13 mouse cellular contexts compared by ENCODE assay signal in genomic region chr2:32692496-32692895, GRCm38 (mm10). TPM values are rescaled to one million over a fixed set of nuclear protein-coding genes. Genes with fewer than 3 reads are reported as not detected.
DNase-seq lines count a peak whose midpoint lies in the region; ATAC-seq and TF ChIP-seq lines count a peak whose summit lies in the region.
"Had no signal": no experiment of that assay in that cellular context is flagged by ENCODE, and none has a peak within 500 bp of the region (broad histone marks: within the 10 kb centered on the region; RNA-seq: fewer than 3 reads in every experiment).

No protein-coding gene starts in this region.

- peaks cover 7% of the 10 kb centered on the region for H3K36me3 ChIP-seq in lung, embryonic 15.5 days
- H3K36me3 ChIP-seq in intestine, embryonic 16.5 days (ENCODE audit: control insufficient read depth, insufficient read depth, low read length), result peaks cover 5% of the 10 kb centered on the region; the same call in 1 of the 2 replicates
- peaks cover 2% of the 10 kb centered on the region; the same call in 1 of the 2 replicates for H3K36me3 ChIP-seq in stomach, embryonic 14.5 days (ENCODE audit: control insufficient read depth, insufficient read depth, low read length)

- peak overlapping the region; percentile 92 for H3K4me3 ChIP-seq in gastrocnemius, adult 2 months
- peak overlapping the region; percentile 69; the same call in 1 of the 2 replicates for H3K4me3 ChIP-seq in lung, embryonic 15.5 days
- H3K4me3 ChIP-seq in intestine, embryonic 16.5 days (ENCODE audit: low read length), result 0 out of 2 replicates have a peak overlapping the region, but pooled peaks have one; percentile 80
- 0 out of 2 replicates have a peak overlapping the region, but pooled peaks have one; percentile 92 for H3K4me3 ChIP-seq in stomach, embryonic 14.5 days (ENCODE audit: low read depth, low read length)

- H3K4me1 ChIP-seq in lung, embryonic 15.5 days, result peaks cover 31% of the 10 kb centered on the region
- H3K4me1 ChIP-seq in intestine, embryonic 16.5 days (ENCODE audit: control insufficient read depth, insufficient read depth, low read length), result peaks cover 20% of the 10 kb centered on the region
- H3K4me1 ChIP-seq in stomach, embryonic 14.5 days (ENCODE audit: control insufficient read depth, insufficient read depth, low read length), result peaks cover 13% of the 10 kb centered on the region

- 0 out of 2 replicates have a peak overlapping the region, but pooled peaks have one; percentile 78 for H3K9ac ChIP-seq in lung, embryonic 15.5 days
- H3K9ac ChIP-seq in intestine, embryonic 16.5 days (ENCODE audit: low read depth, low read length), result peak overlapping the region; percentile 90; the same call in 1 of the 2 replicates
- H3K9ac ChIP-seq in stomach, embryonic 14.5 days (replicated peaks; ENCODE audit: low read depth, low read length), result 0 out of 2 replicates have a peak overlapping the region, but pooled peaks have one; percentile 73

- no peaks in the 10 kb centered on the region for H3K9me3 ChIP-seq in lung, embryonic 15.5 days
- no peaks in the 10 kb centered on the region for H3K9me3 ChIP-seq in intestine, embryonic 16.5 days (ENCODE audit: control insufficient read depth, low read length)
- H3K9me3 ChIP-seq in stomach, embryonic 14.5 days (ENCODE audit: control insufficient read depth, low read depth, low read length), result no peaks in the 10 kb centered on the region

- DNase-seq in gastrocnemius, adult 2 months, result peak; percentile 48
- no peak for DNase-seq in gastrocnemius, postnatal 14 days
- no peak for DNase-seq in lung, adult 18-20 months
- DNase-seq in gastrocnemius, adult 18-20 months (ENCODE audit: low spot score), result no peak
- no peak for DNase-seq in left cerebral cortex, postnatal 10 days (ENCODE audit: extremely low spot score in 1 of 2, low spot score in 2 of 2)
- DNase-seq: adrenal gland, postnatal 10 days; layer of hippocampus, postnatal 36 days had no signal

- no peak for ATAC-seq in lung, embryonic 15.5 days (ENCODE audit: borderline replicate concordance, extremely low read depth, low FRiP score, low TSS enrichment)
- no peak for ATAC-seq in intestine, embryonic 16.5 days
- no peak for ATAC-seq in stomach, embryonic 14.5 days (ENCODE audit: insufficient number of reproducible peaks, insufficient read depth, low FRiP score, low read depth)
- ATAC-seq: CD4-positive, CD25-positive, alpha-beta regulatory T cell, adult 4 months had no signal

- TF ChIP-seq CTCF in gastrocnemius, adult 2 months (IDR thresholded peaks at IDR 0.05), result no peak

- intact Hi-C loops in gastrocnemius, adult 2 months (cut with DNase I), result loop anchor here (2.0 kb wide), 1 partner anchor 118 kb away; the partner anchor contains the start of genes 9430097D07Rik and Pip5kl1
- intact Hi-C loops in gastrocnemius, postnatal 14 days (cut with DNase I; ENCODE audit: low total_unique reads), result no loop called here
- intact Hi-C loops in left cerebral cortex, postnatal 10 days (cut with DNase I), result no loop called here

- 87% methylated on average over 14 of the region's 14 CpGs for WGBS in lung, embryonic 15.5 days
- WGBS in intestine, embryonic 16.5 days, result 93% methylated on average over 14 of the region's 14 CpGs
- 94% methylated on average over 14 of the region's 14 CpGs for WGBS in stomach, embryonic 14.5 days

- peak overlapping the region; percentile 84 for H3K4me2 ChIP-seq in lung, embryonic 15.5 days
- H3K4me2 ChIP-seq in intestine, embryonic 16.5 days (ENCODE audit: low read depth, low read length), result peak overlapping the region; percentile 69; the same call in 1 of the 2 replicates
- peak overlapping the region; percentile 83 for H3K4me2 ChIP-seq in stomach, embryonic 14.5 days (replicated peaks; ENCODE audit: low read depth, low read length)

- peak overlapping the region; percentile 94 for H3K27ac ChIP-seq in gastrocnemius, adult 2 months
- no peak overlapping the region for H3K27ac ChIP-seq in lung, embryonic 15.5 days
- no peak overlapping the region for H3K27ac ChIP-seq in intestine, embryonic 16.5 days (ENCODE audit: low read length)
- no peak overlapping the region for H3K27ac ChIP-seq in stomach, embryonic 14.5 days (ENCODE audit: low read length)

- no peaks in the 10 kb centered on the region for H3K27me3 ChIP-seq in lung, embryonic 15.5 days
- no peaks in the 10 kb centered on the region for H3K27me3 ChIP-seq in intestine, embryonic 16.5 days (replicated peaks; ENCODE audit: control insufficient read depth, insufficient read depth, low read length)
- H3K27me3 ChIP-seq in stomach, embryonic 14.5 days (ENCODE audit: control insufficient read depth, insufficient read depth, low read length), result no peaks in the 10 kb centered on the region

RNA-seq across cellular contexts. Expression of gene Fpgs, which starts 11.4 kb away (rescaled TPM):
- total RNA-seq in gastrocnemius, adult 2 months (2021), result 1 to 10 TPM; 5.9 to 6.9 TPM
- total RNA-seq in gastrocnemius, postnatal 14 days (2021), result 10 to 100 TPM in 1 of 2 experiments, 1 to 10 TPM in 1; 6.7 to 11.1 TPM
- 27.9 and 28.6 TPM in 2 replicates for polyA plus RNA-seq in lung, embryonic 15.5 days (2015; fragmentation: Nextera tagmentation; extraction: Ambion mirVana)
- polyA plus RNA-seq in intestine, embryonic 16.5 days (2015; fragmentation: Nextera tagmentation; extraction: Ambion mirVana), result 29.8 and 32.0 TPM in 2 replicates
- 25.9 and 27.1 TPM in 2 replicates for polyA plus RNA-seq in stomach, embryonic 14.5 days (2014; fragmentation: Nextera tagmentation; extraction: Ambion mirVana)
- total RNA-seq in gastrocnemius, adult 18-20 months (2021), result 1 to 10 TPM; 4.8 to 5.4 TPM
- total RNA-seq in left cerebral cortex, postnatal 10 days (2021), result 10 to 100 TPM; 11.4 to 14.4 TPM

RNA-seq across cellular contexts. Expression of gene Cdk9, which starts 20.4 kb away (rescaled TPM):
- 10 to 100 TPM; 20.2 to 22.0 TPM for total RNA-seq in gastrocnemius, adult 2 months (2021)
- 10 to 100 TPM; 21.3 to 23.9 TPM for total RNA-seq in gastrocnemius, postnatal 14 days (2021)
- 89.6 and 98.7 TPM in 2 replicates for polyA plus RNA-seq in lung, embryonic 15.5 days (2015; fragmentation: Nextera tagmentation; extraction: Ambion mirVana)
- polyA plus RNA-seq in intestine, embryonic 16.5 days (2015; fragmentation: Nextera tagmentation; extraction: Ambion mirVana), result 83.4 and 86.0 TPM in 2 replicates
- polyA plus RNA-seq in stomach, embryonic 14.5 days (2014; fragmentation: Nextera tagmentation; extraction: Ambion mirVana), result 78.6 and 80.8 TPM in 2 replicates
- total RNA-seq in gastrocnemius, adult 18-20 months (2021), result 10 to 100 TPM; 19.3 to 19.9 TPM
- 10 to 100 TPM; 89.3 to 92.5 TPM for total RNA-seq in left cerebral cortex, postnatal 10 days (2021)

RNA-seq across cellular contexts. Expression of gene Sh2d3c, which starts 28.4 kb away (rescaled TPM):
- 10 to 100 TPM in 1 of 2 experiments, 1 to 10 TPM in 1; 4.4 to 12.0 TPM for total RNA-seq in gastrocnemius, adult 2 months (2021)
- 10 to 100 TPM; 10.2 to 16.1 TPM for total RNA-seq in gastrocnemius, postnatal 14 days (2021)
- polyA plus RNA-seq in lung, embryonic 15.5 days (2015; fragmentation: Nextera tagmentation; extraction: Ambion mirVana), result 40.5 and 41.4 TPM in 2 replicates
- 26.1 and 26.5 TPM in 2 replicates for polyA plus RNA-seq in intestine, embryonic 16.5 days (2015; fragmentation: Nextera tagmentation; extraction: Ambion mirVana)
- polyA plus RNA-seq in stomach, embryonic 14.5 days (2014; fragmentation: Nextera tagmentation; extraction: Ambion mirVana), result 28.2 and 28.4 TPM in 2 replicates
- total RNA-seq in gastrocnemius, adult 18-20 months (2021), result 1 to 10 TPM; 5.7 to 7.3 TPM
- total RNA-seq in left cerebral cortex, postnatal 10 days (2021), result 10 to 100 TPM; 33.0 to 37.3 TPM

RNA-seq across cellular contexts. Expression of gene Eng, which starts 46.1 kb away (rescaled TPM):
- total RNA-seq in gastrocnemius, adult 2 months (2021), result 10 to 100 TPM; 26.5 to 38.8 TPM
- 10 to 100 TPM; 46.8 to 49.3 TPM for total RNA-seq in gastrocnemius, postnatal 14 days (2021)
- polyA plus RNA-seq in lung, embryonic 15.5 days (2015; fragmentation: Nextera tagmentation; extraction: Ambion mirVana), result 102 and 107 TPM in 2 replicates
- 66.8 and 70.3 TPM in 2 replicates for polyA plus RNA-seq in intestine, embryonic 16.5 days (2015; fragmentation: Nextera tagmentation; extraction: Ambion mirVana)
- polyA plus RNA-seq in stomach, embryonic 14.5 days (2014; fragmentation: Nextera tagmentation; extraction: Ambion mirVana), result 49.1 and 54.5 TPM in 2 replicates
- total RNA-seq in gastrocnemius, adult 18-20 months (2021), result 10 to 100 TPM; 21.1 to 34.1 TPM
- total RNA-seq in left cerebral cortex, postnatal 10 days (2021), result 10 to 100 TPM; 24.9 to 25.2 TPM
- polyA plus RNA-seq: CD4-positive, CD25-positive, alpha-beta regulatory T cell, adult 4 months had no signal

RNA-seq across cellular contexts. Expression of gene 6330409D20Rik, which starts 48.3 kb away (rescaled TPM):
- not detected for total RNA-seq in gastrocnemius, adult 2 months (2021)
- not detected for total RNA-seq in gastrocnemius, postnatal 14 days (2021)
- polyA plus RNA-seq in lung, embryonic 15.5 days (2015; fragmentation: Nextera tagmentation; extraction: Ambion mirVana), result 0.24 and 0.25 TPM in 2 replicates
- 0.26 TPM in 1 of 2 replicates, not detected in the other for polyA plus RNA-seq in intestine, embryonic 16.5 days (2015; fragmentation: Nextera tagmentation; extraction: Ambion mirVana)
- polyA plus RNA-seq in stomach, embryonic 14.5 days (2014; fragmentation: Nextera tagmentation; extraction: Ambion mirVana), result 0.67 and 0.77 TPM in 2 replicates
- not detected for total RNA-seq in gastrocnemius, adult 18-20 months (2021)
- total RNA-seq in left cerebral cortex, postnatal 10 days (2021), result 1 to 10 TPM; 2.3 to 2.9 TPM
- total RNA-seq: granulocyte monocyte progenitor cell, adult 5-6 weeks; monocyte, adult 5-6 weeks had no signal
